Mouse (Mus musculus) stomach, embryonic 16.5 days (tissue): ENCODE measurements around the gene Eef1b2. TPM values are rescaled to one million over a fixed set of nuclear protein-coding genes. Genes with fewer than 3 reads are reported as not detected.
"Not testable (repeated sequence)": the region's sequence is repeated elsewhere in the genome, so short reads cannot be mapped to it uniquely, and the experiment has no call there.

Experiments
- ATAC-seq: fragments of 200-750 bp; cut with Nextera tagmentation; 2 replicates; pipeline ENCODE4 v1.8.0; 2017; ENCODE audit warnings: moderate number of reproducible peaks, moderate TSS enrichment; ENCODE audit not compliant: insufficient read depth, low FRiP score
- H3K27ac ChIP-seq: fragments of 300-500 bp; sonication (generic); 2 replicates; pipeline ENCODE4 v1.5.1; 2014; ENCODE audit warnings: low read length
- H3K27me3 ChIP-seq: fragments of 300-500 bp; sonication (generic); 2 replicates; pipeline ENCODE4 v1.6.1; 2014; ENCODE audit warnings: low read length, control low read depth, mixed read lengths; ENCODE audit not compliant: control insufficient read depth, insufficient read depth
- H3K36me3 ChIP-seq: fragments of 300-500 bp; sonication (generic); 2 replicates; pipeline ENCODE4 v1.6.1; 2014; ENCODE audit warnings: low read length; ENCODE audit not compliant: control insufficient read depth, insufficient read depth
- H3K4me1 ChIP-seq: fragments of 300-500 bp; sonication (generic); 2 replicates; pipeline ENCODE4 v1.6.1; 2014; ENCODE audit warnings: low read length, control low read depth, mixed read lengths; ENCODE audit not compliant: control insufficient read depth, insufficient read depth
- H3K4me2 ChIP-seq: fragments of 300-500 bp; sonication (generic); 2 replicates; pipeline ENCODE4 v1.6.1; 2014; ENCODE audit warnings: low read depth, low read length, mixed read lengths
- H3K4me3 ChIP-seq: fragments of 300-500 bp; sonication (generic); replicated peaks from 2 replicates; pipeline ENCODE4 v1.5.1; 2014; ENCODE audit warnings: mild to moderate bottlenecking, low read length
- H3K9ac ChIP-seq: fragments of 300-500 bp; sonication (generic); 2 replicates; pipeline ENCODE4 v1.6.1; 2014; ENCODE audit warnings: low read length
- H3K9me3 ChIP-seq: fragments of 300-500 bp; sonication (generic); replicated peaks from 2 replicates; pipeline ENCODE4 v1.6.1; 2016; ENCODE audit warnings: low read length, control low read depth; ENCODE audit not compliant: control insufficient read depth
- WGBS: fragments of 180-500 bp; shearing (Covaris S2); extraction: QIAGEN DNeasy Blood & Tissue Kit; methylation state at CpG from one replicate; pipeline ENCODE4 v1.1.7; 2014; 5-methylcytosine and 5-hydroxymethylcytosine counted together
- polyA plus RNA-seq: library from polyadenylated mRNA; unstranded; fragments of >200 nt; fragmentation: Nextera tagmentation; extraction: Ambion mirVana; gene quantifications from 2 replicates; pipeline ENCODE4 v1.2.1, GENCODE M21; 2015

The Eef1b2 gene
- polyA plus RNA-seq, 1 experiment from 2014 or later: 464 TPM

DNA sequence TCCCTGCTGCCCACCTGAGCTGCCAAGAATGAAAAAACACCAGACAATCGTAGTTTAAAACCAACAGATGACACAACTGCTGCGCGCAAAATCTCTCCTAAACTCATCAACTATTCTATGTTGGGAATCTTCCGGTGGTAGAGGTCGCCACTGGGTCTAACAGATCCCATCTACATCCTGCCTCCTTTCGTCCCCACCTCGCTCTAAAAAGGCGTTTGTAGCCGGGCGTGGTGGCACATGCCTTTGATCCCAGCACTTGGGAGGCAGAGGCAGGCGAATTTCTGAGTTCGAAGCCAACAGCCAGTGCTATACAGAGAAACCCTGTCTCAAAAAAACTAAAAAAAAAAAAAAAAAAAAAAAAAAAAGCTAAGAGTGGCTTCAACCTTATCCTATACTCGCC, 36.4 kb upstream of the Eef1b2 start:
- H3K27ac ChIP-seq: no peak overlapping the region
- ATAC-seq: no peak
- H3K4me2 ChIP-seq: no peak overlapping the region
- H3K4me3 ChIP-seq: no peak overlapping the region
- H3K9ac ChIP-seq: no peak overlapping the region
- H3K36me3 ChIP-seq: peaks cover 17% of the 10 kb centered on the region
- H3K4me1 ChIP-seq: no peaks in the 10 kb centered on the region
- H3K27me3 ChIP-seq: no peaks in the 10 kb centered on the region
- WGBS: 92% methylated on average over 13 of the region's 13 CpGs
- no peaks in the 10 kb centered on the region for H3K9me3 ChIP-seq

DNA sequence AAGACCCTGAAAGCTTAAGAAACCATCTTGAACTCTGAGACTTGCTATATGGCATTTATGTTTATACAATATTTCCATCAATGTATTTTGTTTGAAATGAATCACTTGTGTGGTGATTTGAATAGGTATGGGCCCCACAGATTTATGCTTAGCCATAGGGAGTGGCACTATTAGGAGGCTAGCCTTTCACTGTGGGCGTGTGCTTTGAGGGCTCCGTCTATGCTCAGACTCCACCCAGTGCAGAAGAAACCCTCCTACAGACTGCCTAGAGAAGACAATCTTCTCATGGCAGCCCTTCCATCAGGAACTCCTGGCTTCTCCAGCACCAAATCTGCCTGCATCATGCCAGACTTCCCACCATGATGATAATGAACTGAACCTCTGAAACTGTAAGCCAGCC, 8.0 kb upstream of the Eef1b2 start:
- Histone ChIP-seq H3K4me3 (no peak overlapping the region), H3K9me3 (no peaks in the 10 kb centered on the region), H3K36me3 (peaks cover 20% of the 10 kb centered on the region; the same call in 1 of the 2 replicates), H3K4me1 (no peaks in the 10 kb centered on the region), H3K27ac (no peak overlapping the region), H3K9ac (no peak overlapping the region), H3K4me2 (no peak overlapping the region), H3K27me3 (no peaks in the 10 kb centered on the region)
- ATAC-seq: no peak
- WGBS: 70% methylated on average over 2 of the region's 2 CpGs

DNA sequence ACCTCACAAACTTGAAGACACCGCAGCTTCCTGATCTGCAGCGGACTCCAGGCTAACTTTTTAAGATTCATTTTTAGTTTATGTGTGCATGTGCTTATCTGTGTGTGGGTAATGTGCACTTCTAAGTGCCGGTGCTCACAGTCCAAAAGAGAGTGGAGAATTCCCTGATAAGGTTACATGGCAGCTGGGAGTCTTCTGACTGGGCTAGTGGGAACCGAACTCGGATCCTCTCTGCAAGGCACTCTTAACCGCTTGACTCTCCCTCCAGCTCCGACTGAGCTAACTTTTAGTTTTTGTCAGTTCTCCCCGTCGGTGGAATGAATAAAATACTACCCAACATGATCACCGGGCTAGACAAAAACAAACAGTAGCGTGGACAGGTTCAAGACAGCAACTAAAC, 772 bp upstream of the Eef1b2 start:
- peak overlapping the region; percentile 93 for H3K9ac ChIP-seq
- 5% methylated on average over 11 of the region's 11 CpGs for WGBS
- H3K27ac ChIP-seq: peak overlapping the region; percentile 93
- H3K4me1 ChIP-seq: peaks cover 21% of the 10 kb centered on the region
- H3K36me3 ChIP-seq: peaks cover 16% of the 10 kb centered on the region; the same call in 1 of the 2 replicates
- no peaks in the 10 kb centered on the region for H3K27me3 ChIP-seq
- no peak for ATAC-seq
- H3K9me3 ChIP-seq: no peaks in the 10 kb centered on the region
- peak overlapping the region; percentile 92 for H3K4me2 ChIP-seq
- peak overlapping the region; percentile 92 for H3K4me3 ChIP-seq

DNA sequence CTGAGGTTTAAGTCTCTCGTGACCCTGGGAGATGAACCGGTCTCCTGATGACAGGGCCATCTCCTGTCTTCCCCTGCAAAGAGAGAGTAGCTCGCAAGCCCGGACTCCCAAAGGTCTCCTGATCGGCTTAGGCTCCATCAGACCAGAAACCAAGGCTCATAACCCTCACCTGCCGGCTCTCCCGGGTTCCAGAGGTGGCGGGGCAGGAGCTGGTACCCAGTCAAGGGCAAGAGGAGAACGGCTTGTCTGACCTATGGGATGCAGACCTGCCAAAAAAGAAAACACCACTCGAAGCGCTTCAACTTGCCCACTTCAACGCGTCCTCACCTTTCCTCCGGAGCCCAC, 394 bp upstream of the Eef1b2 start:
- WGBS: 0% methylated on average over 14 of the region's 14 CpGs
- peak; percentile 19 for ATAC-seq
- H3K4me3 ChIP-seq: peak overlapping the region; percentile 92
- H3K4me2 ChIP-seq: peak overlapping the region; percentile 92
- H3K36me3 ChIP-seq: peaks cover 16% of the 10 kb centered on the region; the same call in 1 of the 2 replicates
- peaks cover 21% of the 10 kb centered on the region for H3K4me1 ChIP-seq
- peak overlapping the region; percentile 93 for H3K9ac ChIP-seq
- H3K27me3 ChIP-seq: no peaks in the 10 kb centered on the region
- peak overlapping the region; percentile 93 for H3K27ac ChIP-seq
- H3K9me3 ChIP-seq: no peaks in the 10 kb centered on the region

DNA sequence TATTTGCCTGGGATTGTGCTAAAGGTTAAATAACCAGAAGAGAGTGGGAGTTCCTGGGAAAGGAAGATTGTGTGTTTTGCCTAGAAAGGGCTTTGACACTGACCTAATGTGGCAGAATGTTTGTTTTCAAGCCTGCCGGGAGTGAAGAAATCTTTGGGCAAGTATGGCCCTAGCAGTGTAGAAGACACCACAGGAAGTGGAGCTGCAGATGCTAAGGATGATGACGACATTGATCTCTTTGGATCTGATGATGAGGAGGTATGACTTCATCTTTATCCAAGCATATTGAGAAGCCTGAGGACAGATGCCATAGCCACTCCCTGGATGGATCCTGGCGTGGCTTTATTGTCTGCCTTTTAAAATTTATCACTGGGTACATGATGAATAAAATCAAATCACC, 1.7 kb downstream of the Eef1b2 start:
- WGBS: 65% methylated on average over 3 of the region's 3 CpGs
- no peak for ATAC-seq
- Histone ChIP-seq H3K4me2 (peak overlapping the region; percentile 82), H3K27me3 (no peaks in the 10 kb centered on the region), H3K9ac (peak overlapping the region; percentile 93), H3K4me1 (peaks cover 21% of the 10 kb centered on the region), H3K4me3 (peak overlapping the region; percentile 92), H3K27ac (peak overlapping the region; percentile 93; the same call in 1 of the 2 replicates), H3K36me3 (peaks cover 16% of the 10 kb centered on the region; the same call in 1 of the 2 replicates), H3K9me3 (no peaks in the 10 kb centered on the region)

DNA sequence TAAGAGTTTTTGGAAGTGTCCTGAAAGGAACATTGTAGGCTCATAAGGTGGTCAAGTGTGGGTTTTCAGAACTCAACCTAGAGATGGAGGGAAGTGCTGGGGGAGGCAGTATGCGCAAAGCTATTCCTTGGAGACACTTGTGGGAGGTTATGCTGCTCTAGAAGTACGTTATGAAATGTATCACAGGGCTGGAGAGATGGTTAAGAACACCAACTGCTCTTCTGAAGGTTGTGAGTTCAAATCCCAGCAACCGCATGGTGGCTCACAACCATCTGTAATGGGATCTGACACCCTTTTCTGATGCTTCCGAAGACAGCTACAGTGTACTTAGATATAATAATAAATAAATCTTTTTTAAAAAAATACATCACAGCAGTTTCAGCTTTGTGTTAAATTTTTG, 3.5 kb downstream of the Eef1b2 start:
- H3K4me1 ChIP-seq: peaks cover 15% of the 10 kb centered on the region
- no peak overlapping the region for H3K9ac ChIP-seq
- no peak overlapping the region for H3K4me2 ChIP-seq
- ATAC-seq: no peak
- no peaks in the 10 kb centered on the region for H3K27me3 ChIP-seq
- WGBS: 95% methylated on average over 4 of the region's 4 CpGs
- H3K4me3 ChIP-seq: no peak overlapping the region
- no peaks in the 10 kb centered on the region for H3K9me3 ChIP-seq
- H3K27ac ChIP-seq: no peak overlapping the region
- peaks cover 16% of the 10 kb centered on the region; the same call in 1 of the 2 replicates for H3K36me3 ChIP-seq

DNA sequence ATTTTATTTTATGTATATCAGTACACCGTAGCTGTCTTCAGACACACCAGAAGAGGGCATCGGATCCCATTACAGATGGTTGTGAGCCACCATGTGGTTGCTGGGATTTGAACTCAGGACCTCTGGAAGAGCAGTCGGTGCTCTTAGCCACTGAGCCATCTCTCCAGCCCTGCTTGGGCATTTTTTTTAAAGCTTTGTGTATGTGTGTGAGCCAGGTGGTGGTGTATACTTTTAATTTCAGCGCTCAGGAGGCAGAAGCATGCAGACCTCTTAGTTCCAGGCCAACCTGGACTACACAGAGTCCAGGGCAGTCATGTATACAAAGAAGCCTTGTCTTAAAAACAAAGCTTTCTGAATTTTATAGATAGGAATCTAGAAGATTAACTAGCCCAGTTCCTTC, 4.0 kb downstream of the Eef1b2 start:
- not testable (repeated sequence) for H3K4me2 ChIP-seq, H3K9ac ChIP-seq, H3K27me3 ChIP-seq, H3K4me3 ChIP-seq, H3K27ac ChIP-seq, H3K9me3 ChIP-seq, ATAC-seq
- peaks cover 16% of the 10 kb centered on the region; the same call in 1 of the 2 replicates for H3K36me3 ChIP-seq
- peaks cover 11% of the 10 kb centered on the region for H3K4me1 ChIP-seq
- 68% methylated on average over 4 of the region's 4 CpGs for WGBS

DNA sequence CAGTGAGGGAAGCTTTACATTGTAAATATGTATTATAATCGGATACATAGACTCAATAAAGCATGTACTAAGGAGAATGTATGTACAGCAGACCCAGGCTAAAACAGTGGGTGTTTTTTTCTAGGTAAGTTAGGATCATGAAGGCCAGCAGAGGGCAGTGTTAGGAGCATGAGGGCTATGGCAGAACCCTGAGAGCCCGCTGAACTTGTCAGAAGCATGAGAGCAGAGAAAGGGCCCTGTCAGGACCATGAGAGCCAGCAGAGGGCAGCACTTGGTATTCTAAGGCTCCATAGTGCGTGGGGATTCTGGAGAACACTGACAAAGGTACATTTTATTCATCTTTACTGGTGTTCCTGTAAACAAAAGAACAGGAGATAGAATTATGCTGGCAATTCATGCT, 4.4 kb downstream of the Eef1b2 start:
- Histone ChIP-seq H3K36me3 (peaks cover 16% of the 10 kb centered on the region; the same call in 1 of the 2 replicates), H3K9me3 (no peaks in the 10 kb centered on the region), H3K4me2 (no peak overlapping the region), H3K9ac (no peak overlapping the region), H3K4me3 (no peak overlapping the region), H3K4me1 (peaks cover 8% of the 10 kb centered on the region), H3K27ac (no peak overlapping the region), H3K27me3 (no peaks in the 10 kb centered on the region)
- peak; percentile 75 for ATAC-seq
- WGBS: 1% methylated on average over 3 of the region's 3 CpGs

DNA sequence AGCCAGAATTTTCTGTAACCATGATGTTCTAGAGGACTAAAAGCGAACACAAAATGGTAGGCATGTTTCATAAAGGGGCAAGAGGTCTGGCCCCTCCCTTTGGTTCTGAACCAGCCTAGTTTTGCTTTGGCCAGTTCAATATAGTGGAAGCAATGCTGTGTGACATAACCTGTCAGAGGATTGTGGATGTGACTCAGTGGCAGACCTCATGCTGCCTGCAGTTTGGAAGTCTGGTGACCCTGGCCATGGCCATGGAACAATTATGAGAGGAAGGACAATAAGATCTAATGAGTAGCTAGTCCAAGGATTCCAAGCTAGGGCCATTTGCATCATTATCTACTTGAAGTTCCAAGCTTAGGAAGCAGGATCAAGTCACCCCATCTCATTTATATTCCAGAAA, 4.9 kb downstream of the Eef1b2 start:
- H3K4me1 ChIP-seq: peaks cover 8% of the 10 kb centered on the region
- H3K9ac ChIP-seq: no peak overlapping the region
- H3K4me3 ChIP-seq: no peak overlapping the region
- WGBS: 96% methylated on average over 1 of the region's 1 CpGs
- H3K4me2 ChIP-seq: no peak overlapping the region
- H3K27ac ChIP-seq: no peak overlapping the region
- H3K9me3 ChIP-seq: no peaks in the 10 kb centered on the region
- peaks cover 16% of the 10 kb centered on the region; the same call in 1 of the 2 replicates for H3K36me3 ChIP-seq
- no peak for ATAC-seq
- no peaks in the 10 kb centered on the region for H3K27me3 ChIP-seq

DNA sequence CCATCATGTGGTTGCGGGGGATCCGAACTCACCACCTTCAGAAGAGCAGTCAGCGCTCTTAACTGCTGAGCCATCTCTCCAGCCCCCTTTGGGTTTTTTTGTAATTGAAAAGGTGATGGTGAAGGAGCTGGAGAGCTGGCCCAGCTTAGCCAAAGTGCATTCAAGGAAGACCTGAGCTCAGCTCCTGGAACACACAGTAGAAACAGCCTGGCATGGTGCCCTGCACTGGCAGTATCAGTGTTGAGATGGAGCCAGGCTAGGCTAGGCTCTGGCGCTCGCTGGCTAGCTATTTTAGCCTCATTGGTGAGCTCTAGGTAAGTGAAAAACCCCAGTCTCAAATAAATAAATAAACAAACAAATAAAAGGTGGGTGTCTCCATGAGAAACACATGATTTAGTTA, 5.6 kb downstream of the Eef1b2 start:
- no peak overlapping the region for H3K9ac ChIP-seq
- H3K36me3 ChIP-seq: peaks cover 16% of the 10 kb centered on the region; the same call in 1 of the 2 replicates
- ATAC-seq: no peak
- no peak overlapping the region for H3K4me2 ChIP-seq
- 85% methylated on average over 4 of the region's 5 CpGs for WGBS
- H3K27ac ChIP-seq: no peak overlapping the region
- no peak overlapping the region for H3K4me3 ChIP-seq
- H3K4me1 ChIP-seq: peaks cover 8% of the 10 kb centered on the region
- no peaks in the 10 kb centered on the region for H3K9me3 ChIP-seq
- H3K27me3 ChIP-seq: no peaks in the 10 kb centered on the region
